Mouse (Mus musculus) retina, postnatal 1 day (tissue): ENCODE results near the gene Sec22c.

ENCODE experiments used
- DNase-seq: peaks from one replicate; pipeline ENCODE4 v3.0.0-alpha.2; 2012

Gene Sec22c

GRCm38 (mm10) chr9:121642401-121643181, 62.7 kb downstream of the Sec22c start, which contains the start of gene Vipr1:
Gene Vipr1, plus strand, starts transcription at chr9:121642716.
- DNase-seq = peak; percentile 73

- DNase-seq = peak; percentile 81
These were observed 63.3 kb downstream of the Sec22c start, which contains the start of gene Lyzl4 for GRCm38 (mm10) chr9:121642001-121642400. Gene Lyzl4, minus strand, starts transcription at chr9:121642096.

GRCm38 (mm10) chr9:121641235-121641915, 63.9 kb downstream of the Sec22c start:
- DNase-seq = no peak

GRCm38 (mm10) chr9:121639790-121640189, 65.5 kb downstream of the Sec22c start:
- peak; percentile 15 for DNase-seq

- no peak for DNase-seq
These were observed 69.3 kb downstream of the Sec22c start for GRCm38 (mm10) chr9:121635835-121636576.

- no peak for DNase-seq
These were observed 72.0 kb downstream of the Sec22c start for GRCm38 (mm10) chr9:121633306-121633705.

GRCm38 (mm10) chr9:121632891-121633290, 72.4 kb downstream of the Sec22c start:
- no peak for DNase-seq

GRCm38 (mm10) chr9:121631946-121632345, 73.3 kb downstream of the Sec22c start:
- no peak for DNase-seq

GRCm38 (mm10) chr9:121630627-121631026, 74.7 kb downstream of the Sec22c start:
- DNase-seq = no peak
